Mouse (Mus musculus): Measurements from ENCODE around the gene Agpat1. TPM values are rescaled to one million over a fixed set of nuclear protein-coding genes. Genes with fewer than 3 reads are reported as not detected.

Agpat1 gene
- polyA plus RNA-seq, 1 experiment from 2014 or later, result 128 TPM

GRCm38 (mm10) chr17:34643944-34644343 lies 39.9 kb downstream of the Agpat1 start:
- no peak overlapping the region for H3K9ac ChIP-seq
- whole genome bisulfite sequencing, result 88% methylated on average over 10 of the region's 10 CpGs
- H3K4me2 ChIP-seq, result 0 out of 2 replicates have a peak overlapping the region, but pooled peaks have one; percentile 82
- peaks cover 40% of the 10 kb centered on the region for H3K4me1 ChIP-seq
- H3K4me3 ChIP-seq, result 0 out of 2 replicates have a peak overlapping the region, but pooled peaks have one; percentile 57
- H3K9me3 ChIP-seq, result no peaks in the 10 kb centered on the region
- no peaks in the 10 kb centered on the region for H3K27me3 ChIP-seq (replicated peaks)
- no peaks in the 10 kb centered on the region for H3K36me3 ChIP-seq (replicated peaks)
- no peak for ATAC-seq (replicated peaks)
- peak overlapping the region; percentile 81 for H3K27ac ChIP-seq

- ATAC-seq (replicated peaks), result peak; percentile 77
- WGBS, result under 1% methylated on average over 16 of the region's 16 CpGs
Measured at GRCm38 (mm10) chr17:34644608-34645007, 40.5 kb downstream of the Agpat1 start, which contains the start of gene Fkbpl. Gene Fkbpl, plus strand, starts transcription at chr17:34644764.

GRCm38 (mm10) chr17:34645256-34645829 lies 41.3 kb downstream of the Agpat1 start:
- peak overlapping the region; percentile 82 for H3K4me2 ChIP-seq
- H3K9ac ChIP-seq, result peak overlapping the region; percentile 64
- peak overlapping the region; percentile 81 for H3K27ac ChIP-seq
- WGBS, result 48% methylated on average over 10 of the region's 10 CpGs
- H3K4me1 ChIP-seq, result peaks cover 40% of the 10 kb centered on the region
- no peaks in the 10 kb centered on the region for H3K27me3 ChIP-seq (replicated peaks)
- no peak for ATAC-seq (replicated peaks)
- H3K9me3 ChIP-seq, result no peaks in the 10 kb centered on the region
- peak overlapping the region; percentile 57 for H3K4me3 ChIP-seq
- peaks cover 4% of the 10 kb centered on the region; the same call in 1 of the 2 replicates for H3K36me3 ChIP-seq (replicated peaks)

More at GRCm38 (mm10) chr17:34644608-34645007, 40.5 kb downstream of the Agpat1 start, which contains the start of gene Fkbpl:
- peaks cover 40% of the 10 kb centered on the region for H3K4me1 ChIP-seq
- no peaks in the 10 kb centered on the region for H3K9me3 ChIP-seq
- peak within 1 kb of the TSS; percentile 64 for H3K9ac ChIP-seq
- H3K4me3 ChIP-seq, result peak within 1 kb of the TSS; percentile 57
- H3K27ac ChIP-seq, result peak within 1 kb of the TSS; percentile 81
- H3K36me3 ChIP-seq (replicated peaks), result no peaks in the 10 kb centered on the region
- H3K4me2 ChIP-seq, result peak within 1 kb of the TSS; percentile 82
- no peaks in the 10 kb centered on the region for H3K27me3 ChIP-seq (replicated peaks)

GRCm38 (mm10) chr17:34645831-34646511 lies 41.9 kb downstream of the Agpat1 start:
- WGBS, result 88% methylated on average over 30 of the region's 30 CpGs
- Histone ChIP-seq H3K4me3 (peak overlapping the region; percentile 70), H3K9me3 (no peaks in the 10 kb centered on the region), H3K4me2 (peak overlapping the region; percentile 82), H3K27ac (no peak overlapping the region), H3K27me3 (replicated peaks) (no peaks in the 10 kb centered on the region), H3K4me1 (peaks cover 39% of the 10 kb centered on the region), H3K36me3 (replicated peaks) (peaks cover 10% of the 10 kb centered on the region; the same call in 1 of the 2 replicates), H3K9ac (no peak overlapping the region)
- ATAC-seq (replicated peaks), result no peak

GRCm38 (mm10) chr17:34646906-34647787 lies 43.1 kb downstream of the Agpat1 start, which contains the start of gene Atf6b:
Gene Atf6b, plus strand, starts transcription at chr17:34647146.
- Histone ChIP-seq H3K4me2 (peak within 1 kb of the TSS; percentile 82), H3K36me3 (replicated peaks) (peaks cover 14% of the 10 kb centered on the region; the same call in 1 of the 2 replicates), H3K9ac (peak within 1 kb of the TSS; percentile 77), H3K4me1 (peaks cover 34% of the 10 kb centered on the region), H3K27me3 (replicated peaks) (no peaks in the 10 kb centered on the region), H3K27ac (peak within 1 kb of the TSS; percentile 78), H3K4me3 (peak within 1 kb of the TSS; percentile 70), H3K9me3 (no peaks in the 10 kb centered on the region)
- ATAC-seq (replicated peaks), result peak; percentile 97
- WGBS, result under 1% methylated on average over 64 of the region's 66 CpGs

GRCm38 (mm10) chr17:34648141-34648890 lies 44.3 kb downstream of the Agpat1 start:
- H3K27me3 ChIP-seq (replicated peaks), result no peaks in the 10 kb centered on the region
- peak overlapping the region; percentile 82 for H3K4me2 ChIP-seq
- H3K4me1 ChIP-seq, result peaks cover 34% of the 10 kb centered on the region
- peak overlapping the region; percentile 70 for H3K4me3 ChIP-seq
- no peak overlapping the region for H3K9ac ChIP-seq
- no peaks in the 10 kb centered on the region for H3K9me3 ChIP-seq
- 82% methylated on average over 16 of the region's 16 CpGs for WGBS
- ATAC-seq (replicated peaks), result no peak
- H3K36me3 ChIP-seq (replicated peaks), result peaks cover 25% of the 10 kb centered on the region; the same call in 1 of the 2 replicates
- no peak overlapping the region for H3K27ac ChIP-seq

GRCm38 (mm10) chr17:34649106-34649864 lies 45.2 kb downstream of the Agpat1 start:
- Histone ChIP-seq H3K9me3 (no peaks in the 10 kb centered on the region), H3K9ac (no peak overlapping the region), H3K27me3 (replicated peaks) (no peaks in the 10 kb centered on the region), H3K4me3 (no peak overlapping the region), H3K27ac (no peak overlapping the region), H3K4me1 (peaks cover 34% of the 10 kb centered on the region), H3K4me2 (no peak overlapping the region), H3K36me3 (replicated peaks) (peaks cover 27% of the 10 kb centered on the region; the same call in 1 of the 2 replicates)
- no peak for ATAC-seq (replicated peaks)
- 91% methylated on average over 18 of the region's 18 CpGs for WGBS

GRCm38 (mm10) chr17:34650781-34651180 lies 46.7 kb downstream of the Agpat1 start:
- no peak for ATAC-seq (replicated peaks)

GRCm38 (mm10) chr17:34651507-34652221 lies 47.6 kb downstream of the Agpat1 start:
- H3K9ac ChIP-seq, result no peak overlapping the region
- H3K4me3 ChIP-seq, result no peak overlapping the region
- H3K4me2 ChIP-seq, result no peak overlapping the region
- WGBS, result 47% methylated on average over 19 of the region's 19 CpGs
- no peak overlapping the region for H3K27ac ChIP-seq
- no peaks in the 10 kb centered on the region for H3K27me3 ChIP-seq (replicated peaks)
- no peak for ATAC-seq (replicated peaks)
- peaks cover 27% of the 10 kb centered on the region; the same call in 1 of the 2 replicates for H3K36me3 ChIP-seq (replicated peaks)
- no peaks in the 10 kb centered on the region for H3K9me3 ChIP-seq
- H3K4me1 ChIP-seq, result peaks cover 16% of the 10 kb centered on the region

More at GRCm38 (mm10) chr17:34650781-34651180, 46.7 kb downstream of the Agpat1 start:
- 92% methylated on average over 14 of the region's 14 CpGs for WGBS
- no peaks in the 10 kb centered on the region for H3K27me3 ChIP-seq (replicated peaks)
- no peak overlapping the region for H3K9ac ChIP-seq
- H3K27ac ChIP-seq, result no peak overlapping the region
- H3K4me2 ChIP-seq, result no peak overlapping the region
- peaks cover 27% of the 10 kb centered on the region; the same call in 1 of the 2 replicates for H3K36me3 ChIP-seq (replicated peaks)
- peaks cover 25% of the 10 kb centered on the region for H3K4me1 ChIP-seq
- H3K4me3 ChIP-seq, result no peak overlapping the region
- H3K9me3 ChIP-seq, result no peaks in the 10 kb centered on the region

GRCm38 (mm10) chr17:34652546-34652945 lies 48.5 kb downstream of the Agpat1 start:
- Histone ChIP-seq H3K9me3 (no peaks in the 10 kb centered on the region), H3K4me1 (peaks cover 13% of the 10 kb centered on the region), H3K4me3 (no peak overlapping the region), H3K36me3 (replicated peaks) (peaks cover 27% of the 10 kb centered on the region; the same call in 1 of the 2 replicates), H3K27me3 (replicated peaks) (no peaks in the 10 kb centered on the region), H3K27ac (no peak overlapping the region), H3K4me2 (no peak overlapping the region), H3K9ac (no peak overlapping the region)
- WGBS, result 89% methylated on average over 10 of the region's 10 CpGs
- no peak for ATAC-seq (replicated peaks)

Data from midbrain, embryonic 15.5 days (tissue).